Mouse (Mus musculus) forelimb bud, embryonic 11.5 days (tissue): ENCODE data around the gene Ppp1r36.

Experiments
- DNase-seq: peaks from one replicate; pipeline ENCODE4 v3.0.0-alpha.2; 2012; ENCODE audit warnings: low read depth, low spot score

The Ppp1r36 gene

GRCm38 (mm10) chr12:76417433-76417854 lies at the start of gene Ppp1r36:
Gene Ppp1r36, plus strand, starts transcription at chr12:76417538.
- DNase-seq, result no peak

- no peak for DNase-seq
Measured at GRCm38 (mm10) chr12:76368201-76368789, 49.0 kb upstream of the Ppp1r36 start.

- no peak for DNase-seq
Measured at GRCm38 (mm10) chr12:76368790-76369205, 48.5 kb upstream of the Ppp1r36 start.

- DNase-seq, result peak; percentile 84
Measured at GRCm38 (mm10) chr12:76369206-76369977, 47.9 kb upstream of the Ppp1r36 start, which contains the start of gene Zbtb25. Gene Zbtb25, minus strand, starts transcription at chr12:76369602.

GRCm38 (mm10) chr12:76369978-76370830 lies 47.1 kb upstream of the Ppp1r36 start, which contains the start of gene Zbtb1:
Gene Zbtb1, plus strand, starts transcription at chr12:76370266.
- DNase-seq, result peak; percentile 69

GRCm38 (mm10) chr12:76370831-76371571 lies 46.3 kb upstream of the Ppp1r36 start:
- peak; percentile 69 for DNase-seq

GRCm38 (mm10) chr12:76372046-76372445 lies 45.3 kb upstream of the Ppp1r36 start:
- no peak for DNase-seq

- no peak for DNase-seq
Measured at GRCm38 (mm10) chr12:76372881-76373818, 44.2 kb upstream of the Ppp1r36 start.

GRCm38 (mm10) chr12:76373991-76374390 lies 43.3 kb upstream of the Ppp1r36 start:
- no peak for DNase-seq

GRCm38 (mm10) chr12:76374911-76375310 lies 42.4 kb upstream of the Ppp1r36 start:
- DNase-seq, result no peak

- no peak for DNase-seq
Measured at GRCm38 (mm10) chr12:76375506-76375905, 41.8 kb upstream of the Ppp1r36 start.

GRCm38 (mm10) chr12:76376649-76377048 lies 40.7 kb upstream of the Ppp1r36 start:
- no peak for DNase-seq

- no peak for DNase-seq
Measured at GRCm38 (mm10) chr12:76377059-76377458, 40.3 kb upstream of the Ppp1r36 start.

- no peak for DNase-seq
Measured at GRCm38 (mm10) chr12:76377726-76378125, 39.6 kb upstream of the Ppp1r36 start.

- DNase-seq, result no peak
Measured at GRCm38 (mm10) chr12:76378556-76378955, 38.8 kb upstream of the Ppp1r36 start.

- no peak for DNase-seq
Measured at GRCm38 (mm10) chr12:76380151-76380550, 37.2 kb upstream of the Ppp1r36 start.

GRCm38 (mm10) chr12:76385342-76385741 lies 32.0 kb upstream of the Ppp1r36 start:
- DNase-seq, result no peak

- DNase-seq, result no peak
Measured at GRCm38 (mm10) chr12:76388794-76389193, 28.5 kb upstream of the Ppp1r36 start.

- DNase-seq, result no peak
Measured at GRCm38 (mm10) chr12:76391595-76392271, 25.6 kb upstream of the Ppp1r36 start.

GRCm38 (mm10) chr12:76392979-76393378 lies 24.4 kb upstream of the Ppp1r36 start:
- DNase-seq, result no peak
